Mouse (Mus musculus) liver, embryonic 11.5 days (tissue): ENCODE measurements around the gene Msi2. TPM values are rescaled to one million over a fixed set of nuclear protein-coding genes. Genes with fewer than 3 reads are reported as not detected.
A peak's percentile ranks its signal among the peaks of the same experiment; 100 is the strongest.

ENCODE experiments used
- ATAC-seq: fragments of 200-750 bp; cut with Nextera tagmentation; replicated peaks from 2 replicates; pipeline ENCODE4 v1.8.0; 2017; ENCODE audit warnings: moderate number of reproducible peaks, mild to moderate bottlenecking, moderate TSS enrichment, moderate library complexity; ENCODE audit not compliant: low FRiP score
- DNase-seq: peaks from one replicate; pipeline ENCODE4 v3.0.0-alpha.2; 2017; ENCODE audit warnings: low spot score
- H3K27ac ChIP-seq: fragments of 300-500 bp; sonication (generic); 2 replicates; pipeline ENCODE4 v1.5.1; 2014; ENCODE audit warnings: mild to moderate bottlenecking, low read depth, low read length, control low read depth
- H3K27me3 ChIP-seq: fragments of 300-500 bp; sonication (generic); replicated peaks from 2 replicates; pipeline ENCODE4 v1.6.1; 2014; ENCODE audit warnings: low read length, mixed read lengths; ENCODE audit not compliant: control insufficient read depth, insufficient read depth
- H3K36me3 ChIP-seq: fragments of 300-500 bp; sonication (generic); 2 replicates; pipeline ENCODE4 v1.6.1; 2014; ENCODE audit warnings: mild to moderate bottlenecking, low read length, moderate library complexity, mixed read lengths; ENCODE audit not compliant: control insufficient read depth, insufficient read depth
- H3K4me1 ChIP-seq: fragments of 300-500 bp; sonication (generic); replicated peaks from 2 replicates; pipeline ENCODE4 v1.6.1; 2014; ENCODE audit warnings: low read length, mixed read lengths; ENCODE audit not compliant: control insufficient read depth, insufficient read depth
- H3K4me2 ChIP-seq: fragments of 300-500 bp; sonication (generic); 2 replicates; pipeline ENCODE4 v1.6.1; 2014; ENCODE audit warnings: mild to moderate bottlenecking, control low read depth, moderate library complexity
- H3K4me3 ChIP-seq: fragments of 300-500 bp; sonication (generic); 2 replicates; pipeline ENCODE4 v1.5.1; 2014; ENCODE audit warnings: low read depth, low read length, control low read depth
- H3K9ac ChIP-seq: fragments of 300-500 bp; sonication (generic); 2 replicates; pipeline ENCODE4 v1.6.1; 2014; ENCODE audit warnings: low read depth, low read length, control low read depth
- H3K9me3 ChIP-seq: fragments of 300-500 bp; sonication (generic); 2 replicates; pipeline ENCODE4 v1.6.1; 2016; ENCODE audit warnings: low read length, inconsistent platforms, mixed read lengths; ENCODE audit not compliant: control insufficient read depth
- WGBS: fragments of 180-500 bp; shearing (Covaris S2); extraction: QIAGEN DNeasy Blood & Tissue Kit; methylation state at CpG from one replicate; pipeline ENCODE4 v1.1.7; 2014; 5-methylcytosine and 5-hydroxymethylcytosine counted together
- polyA plus RNA-seq: library from polyadenylated mRNA; unstranded; fragments of >200 nt; fragmentation: Nextera tagmentation; extraction: Ambion mirVana; gene quantifications from 2 replicates; pipeline ENCODE4 v1.2.1, GENCODE M21; 2014

The Msi2 gene
- polyA plus RNA-seq, 1 experiment from 2014 or later: 8.2 TPM

DNA sequence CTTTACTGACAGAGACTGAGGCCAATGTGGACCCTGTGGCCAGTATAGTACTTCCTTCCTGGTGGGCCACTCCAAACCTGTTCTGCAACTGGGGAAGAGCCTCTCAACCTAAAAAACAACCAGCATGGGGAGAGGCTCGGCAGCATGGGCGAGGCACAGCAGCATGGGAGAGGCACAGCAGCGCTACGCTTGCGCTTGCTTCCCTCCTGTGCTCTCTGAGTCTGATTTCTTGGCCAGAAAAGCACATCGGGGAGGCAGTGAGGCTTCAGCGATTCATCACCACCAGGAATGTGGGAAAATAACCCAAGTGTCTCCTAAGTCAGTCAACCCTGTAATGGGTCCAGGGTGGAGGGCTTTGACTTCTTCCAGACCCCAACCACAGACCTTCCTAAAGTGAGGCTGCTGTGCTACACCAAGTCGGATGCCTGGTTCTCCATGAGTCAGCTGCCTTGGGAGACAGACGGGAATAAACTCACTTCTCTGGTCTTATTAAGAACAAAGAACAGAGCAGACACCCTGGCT is 297.2 kb downstream of the Msi2 start:
- no peak overlapping the region for H3K4me3 ChIP-seq
- H3K4me1 ChIP-seq: peaks cover 37% of the 10 kb centered on the region
- H3K9ac ChIP-seq: no peak overlapping the region
- H3K27ac ChIP-seq: no peak overlapping the region; the same call in 1 of the 2 replicates
- DNase-seq (no peak), ATAC-seq (no peak)
- no peak overlapping the region for H3K4me2 ChIP-seq
- no peaks in the 10 kb centered on the region for H3K36me3 ChIP-seq
- WGBS: 73% methylated on average over 9 of the region's 9 CpGs
- no peaks in the 10 kb centered on the region for H3K9me3 ChIP-seq
- H3K27me3 ChIP-seq: no peaks in the 10 kb centered on the region

DNA sequence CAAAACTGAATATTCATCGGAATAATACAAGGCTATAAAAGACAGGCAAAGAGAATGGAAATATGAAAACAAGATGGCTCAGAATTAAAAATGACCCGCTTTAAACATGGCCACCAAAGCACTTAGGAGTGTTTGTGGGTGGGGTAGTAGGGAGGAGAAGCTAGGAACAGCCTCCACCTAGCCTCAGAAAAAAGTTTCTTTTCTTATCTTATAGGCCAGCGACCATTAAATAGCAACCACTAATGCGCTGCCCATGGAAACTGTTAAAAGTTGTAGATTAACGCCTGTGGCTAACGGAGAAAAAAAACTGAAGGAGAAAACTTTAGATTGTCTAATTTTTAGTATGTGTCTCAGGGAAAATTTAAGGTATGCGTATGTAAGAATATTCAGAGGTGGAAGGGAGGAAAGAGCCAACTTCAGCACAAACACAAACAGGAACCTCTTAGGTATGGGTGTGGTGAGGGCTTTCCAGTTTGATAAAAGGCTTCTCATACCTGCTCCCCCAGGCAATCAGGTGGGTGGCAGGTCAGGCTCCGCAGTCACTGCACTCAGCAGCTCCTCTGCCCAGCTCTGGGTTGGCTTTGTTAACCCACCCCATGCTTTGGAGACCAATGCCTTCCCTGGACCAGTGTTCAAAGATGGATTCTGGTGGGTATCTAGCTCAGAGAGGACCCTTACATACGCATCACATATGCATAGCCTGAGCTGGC is 298.5 kb downstream of the Msi2 start:
- Histone ChIP-seq H3K9me3 (no peaks in the 10 kb centered on the region), H3K4me1 (peaks cover 31% of the 10 kb centered on the region), H3K4me3 (no peak overlapping the region), H3K4me2 (peak overlapping the region; percentile 39), H3K27ac (peak overlapping the region; percentile 75), H3K36me3 (no peaks in the 10 kb centered on the region), H3K27me3 (no peaks in the 10 kb centered on the region), H3K9ac (0 out of 2 replicates have a peak overlapping the region, but pooled peaks have one; percentile 2)
- DNase-seq: no peak
- peak; percentile 91 for ATAC-seq
- WGBS: 55% methylated on average over 9 of the region's 9 CpGs

DNA sequence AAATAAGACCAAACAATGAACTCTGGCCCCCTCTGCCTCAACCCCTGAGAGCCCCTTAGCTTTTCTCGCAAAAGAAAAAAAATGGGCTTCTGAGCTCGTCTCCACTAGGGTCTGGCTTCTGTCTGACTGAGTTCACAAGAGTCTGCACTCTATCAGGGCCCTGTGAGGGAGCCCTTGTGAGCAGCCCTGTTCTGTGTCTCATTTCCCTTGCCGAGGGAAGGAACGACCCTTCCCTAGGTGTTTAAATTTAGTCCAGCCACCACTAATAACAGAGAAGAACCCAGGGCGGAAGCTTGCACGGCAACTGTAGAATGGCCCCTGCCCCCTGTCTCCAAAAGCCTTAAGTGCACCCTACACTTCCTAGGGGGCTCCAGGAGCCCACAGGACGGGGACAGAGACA is 299.2 kb downstream of the Msi2 start:
- H3K9ac ChIP-seq: no peak overlapping the region
- no peaks in the 10 kb centered on the region for H3K27me3 ChIP-seq
- H3K4me3 ChIP-seq: no peak overlapping the region
- DNase-seq: no peak
- H3K27ac ChIP-seq: peak overlapping the region; percentile 75
- peak overlapping the region; percentile 24 for H3K4me2 ChIP-seq
- H3K36me3 ChIP-seq: no peaks in the 10 kb centered on the region
- H3K4me1 ChIP-seq: peaks cover 33% of the 10 kb centered on the region
- H3K9me3 ChIP-seq: no peaks in the 10 kb centered on the region
- 47% methylated on average over 7 of the region's 7 CpGs for WGBS
- ATAC-seq: no peak; the same call in 1 of the 2 replicates

DNA sequence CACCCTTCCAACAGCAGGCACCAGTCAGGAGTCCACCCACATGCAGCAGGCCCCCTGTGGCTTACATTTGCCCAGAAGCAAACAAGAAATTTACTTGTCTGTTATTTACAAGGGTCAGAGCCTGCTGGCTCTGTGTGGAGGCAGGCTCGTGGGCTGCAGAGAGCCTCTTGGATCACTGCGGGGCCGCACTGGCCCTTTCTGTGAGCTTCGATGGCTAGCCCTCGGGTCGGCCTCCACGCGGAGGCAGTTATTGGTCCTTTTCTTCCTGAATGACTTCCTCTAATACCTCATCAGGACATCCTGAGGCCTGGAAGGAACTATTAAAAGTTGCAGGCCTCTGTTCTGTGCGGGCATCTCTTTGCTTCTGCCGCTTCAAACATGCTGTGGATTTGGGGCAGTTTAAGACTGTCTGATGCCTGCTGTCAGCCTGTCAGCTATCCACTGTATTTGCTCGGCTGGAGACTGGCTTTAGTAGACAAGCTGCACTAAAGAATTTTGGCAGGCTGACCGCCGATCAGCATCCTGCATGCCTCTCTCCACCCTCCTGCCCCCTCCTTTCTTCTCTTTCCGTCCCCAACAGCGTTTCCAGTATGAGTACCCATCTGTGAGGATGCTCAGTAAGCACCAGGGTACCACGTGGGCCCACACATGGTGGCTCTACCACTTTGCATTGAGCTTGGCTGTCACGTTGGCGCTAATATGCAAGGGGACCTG is 304.0 kb downstream of the Msi2 start:
- WGBS: 59% methylated on average over 18 of the region's 18 CpGs
- Histone ChIP-seq H3K4me3 (no peak overlapping the region), H3K4me2 (no peak overlapping the region), H3K4me1 (peaks cover 12% of the 10 kb centered on the region), H3K9ac (no peak overlapping the region), H3K27ac (no peak overlapping the region), H3K36me3 (no peaks in the 10 kb centered on the region; the same call in 1 of the 2 replicates), H3K27me3 (no peaks in the 10 kb centered on the region), H3K9me3 (no peaks in the 10 kb centered on the region)
- no peak for DNase-seq
- no peak for ATAC-seq

DNA sequence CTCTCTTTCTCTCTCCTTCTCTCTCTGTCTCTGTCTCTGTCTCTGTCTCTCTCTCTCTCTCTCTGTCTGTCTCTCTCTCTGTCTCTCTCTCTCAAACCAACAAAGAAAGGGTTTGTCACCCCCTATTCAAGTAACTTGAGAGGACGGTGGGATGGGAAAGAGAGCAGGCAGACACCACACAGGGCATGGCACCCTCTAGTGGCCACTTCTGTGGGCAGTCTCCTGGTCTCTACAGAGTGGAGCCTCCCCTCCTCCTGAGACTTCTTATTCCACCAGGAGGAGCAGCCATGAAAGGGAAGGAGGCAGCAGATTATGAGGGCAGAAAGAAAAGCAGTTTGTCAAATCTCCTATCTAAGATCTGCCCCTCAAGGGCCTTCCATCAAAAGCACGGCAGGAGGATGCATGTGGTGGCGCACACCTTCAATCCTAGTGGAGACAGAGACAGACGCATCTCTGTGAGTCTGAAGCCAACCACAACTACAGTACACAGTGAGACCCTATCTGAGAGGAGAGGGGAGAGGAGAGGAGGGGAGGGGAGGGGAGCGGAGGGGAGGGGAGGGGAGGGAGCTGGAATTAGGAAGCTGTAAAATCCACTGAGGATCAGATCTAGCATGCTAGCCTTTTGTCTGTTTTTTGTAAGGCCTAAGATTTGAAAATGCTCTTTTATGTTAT is 305.8 kb downstream of the Msi2 start:
- no peaks in the 10 kb centered on the region for H3K27me3 ChIP-seq
- no peaks in the 10 kb centered on the region for H3K9me3 ChIP-seq
- DNase-seq (no peak), ATAC-seq (0 out of 2 replicates have a peak, but pooled peaks have one; percentile 61)
- H3K4me1 ChIP-seq: peaks cover 2% of the 10 kb centered on the region; the same call in 1 of the 2 replicates
- WGBS: 57% methylated on average over 5 of the region's 5 CpGs
- H3K4me3 ChIP-seq: no peak overlapping the region
- H3K9ac ChIP-seq: no peak overlapping the region
- H3K27ac ChIP-seq: no peak overlapping the region
- H3K36me3 ChIP-seq: no peaks in the 10 kb centered on the region; the same call in 1 of the 2 replicates
- no peak overlapping the region for H3K4me2 ChIP-seq

DNA sequence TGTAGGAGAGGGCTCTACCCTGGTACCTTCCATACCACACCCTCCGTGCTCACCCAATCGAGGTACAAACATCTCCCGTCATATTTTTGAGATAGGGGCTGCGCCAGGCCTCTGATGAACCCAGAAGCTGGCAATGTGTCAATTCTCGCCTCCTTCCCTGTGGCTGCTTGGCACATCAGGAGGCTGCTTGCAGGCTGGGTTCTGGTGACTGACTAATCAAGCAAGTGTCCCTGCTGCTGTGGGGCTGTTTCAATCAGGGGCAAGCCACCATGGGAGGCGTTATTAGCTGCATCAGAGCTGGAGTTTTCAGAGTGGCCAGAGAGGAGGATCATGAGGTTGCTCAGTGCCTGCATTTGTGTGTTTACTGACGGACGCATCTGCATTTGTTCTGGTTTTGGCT is 310.0 kb downstream of the Msi2 start:
- 90% methylated on average over 8 of the region's 8 CpGs for WGBS
- Histone ChIP-seq H3K4me3 (no peak overlapping the region), H3K27ac (no peak overlapping the region), H3K4me2 (no peak overlapping the region), H3K27me3 (no peaks in the 10 kb centered on the region), H3K9ac (no peak overlapping the region), H3K36me3 (no peaks in the 10 kb centered on the region; the same call in 1 of the 2 replicates), H3K9me3 (no peaks in the 10 kb centered on the region), H3K4me1 (0 out of 2 replicates have a peak, but pooled peaks cover 4% of the 10 kb centered on the region)
- DNase-seq (no peak), ATAC-seq (no peak)

DNA sequence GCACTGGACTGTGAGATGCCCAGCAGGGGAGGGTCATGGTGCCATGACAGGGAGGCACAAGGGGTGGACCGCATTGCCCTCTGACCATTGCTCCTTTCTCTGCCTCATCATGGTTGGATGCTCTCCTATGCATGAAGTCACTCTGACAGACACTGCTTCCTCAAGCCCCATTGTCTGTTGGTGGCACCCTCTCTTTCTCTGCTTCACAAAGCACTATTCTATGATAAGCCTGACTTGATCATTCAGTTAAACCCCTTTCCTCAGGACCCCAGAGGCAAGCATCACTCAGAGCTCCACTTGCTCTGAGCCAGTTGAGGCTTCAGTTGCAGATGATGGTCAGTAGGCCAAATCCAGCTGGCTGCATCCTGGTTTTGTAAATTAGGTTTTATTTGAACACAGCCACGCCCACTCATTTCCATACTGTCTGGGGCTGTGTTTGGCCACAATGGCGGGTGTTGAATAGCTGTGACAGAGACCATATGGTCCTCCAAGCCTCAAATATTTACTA is 311.9 kb downstream of the Msi2 start:
- Histone ChIP-seq H3K27me3 (no peaks in the 10 kb centered on the region), H3K4me1 (peaks cover 10% of the 10 kb centered on the region; the same call in 1 of the 2 replicates), H3K9ac (no peak overlapping the region), H3K4me3 (no peak overlapping the region), H3K9me3 (no peaks in the 10 kb centered on the region), H3K4me2 (no peak overlapping the region), H3K27ac (no peak overlapping the region), H3K36me3 (no peaks in the 10 kb centered on the region; the same call in 1 of the 2 replicates)
- ATAC-seq (no peak), DNase-seq (no peak)
- 75% methylated on average over 3 of the region's 3 CpGs for WGBS

DNA sequence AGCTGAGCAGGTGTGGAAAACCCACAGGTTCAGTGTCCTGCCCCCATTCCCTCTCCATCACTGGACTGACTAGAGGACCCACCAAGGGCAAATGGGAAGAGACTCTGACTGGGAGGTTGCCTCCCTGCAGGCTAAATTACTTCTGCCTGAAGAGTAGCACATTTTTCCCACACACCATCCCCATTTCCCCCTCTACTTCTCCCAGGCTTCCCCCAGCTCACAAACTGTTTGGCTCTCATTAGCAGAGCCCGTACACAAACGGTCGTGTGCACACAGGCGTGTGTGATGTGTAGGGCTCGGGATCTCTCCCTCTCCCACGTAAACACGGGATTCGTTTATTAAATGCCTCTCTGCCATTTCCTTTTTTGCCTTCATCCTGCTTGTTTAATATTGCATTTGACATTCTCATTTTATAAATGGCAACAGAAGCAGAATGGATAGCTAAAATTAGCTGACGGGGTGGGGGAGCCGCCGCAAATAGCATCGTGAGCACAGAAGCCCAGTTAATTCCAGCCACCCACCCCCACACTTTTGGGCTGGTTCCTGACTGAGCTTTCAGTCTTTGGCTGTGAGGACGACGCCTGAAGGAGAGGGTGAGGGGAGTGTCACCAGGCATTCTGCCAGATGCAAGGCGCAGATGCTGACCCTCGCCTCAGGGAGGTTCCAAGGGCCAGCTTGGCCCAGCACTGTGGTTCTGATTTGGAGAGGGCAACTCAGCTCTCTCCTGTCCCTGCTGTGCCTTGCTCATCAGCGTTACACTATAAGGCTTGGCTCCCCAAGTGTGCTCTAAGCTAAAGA is 313.3 kb downstream of the Msi2 start:
- ATAC-seq (no peak), DNase-seq (no peak)
- no peak overlapping the region for H3K27ac ChIP-seq
- H3K4me1 ChIP-seq: peaks cover 10% of the 10 kb centered on the region; the same call in 1 of the 2 replicates
- WGBS: 65% methylated on average over 17 of the region's 17 CpGs
- H3K9me3 ChIP-seq: no peaks in the 10 kb centered on the region
- H3K4me3 ChIP-seq: no peak overlapping the region
- no peak overlapping the region for H3K4me2 ChIP-seq
- no peaks in the 10 kb centered on the region; the same call in 1 of the 2 replicates for H3K36me3 ChIP-seq
- no peaks in the 10 kb centered on the region for H3K27me3 ChIP-seq
- no peak overlapping the region for H3K9ac ChIP-seq
